Mouse (Mus musculus): ENCODE measurements around the gene Sat1.

The Sat1 gene

GRCm38 (mm10) chrX:155166313-155166712 is 49.9 kb downstream of the Sat1 start:
- DNase-seq (ENCODE audit: low spot score in 2 of 2), result no peak

- DNase-seq (ENCODE audit: low spot score in 2 of 2), result no peak
These were observed 52.7 kb downstream of the Sat1 start for GRCm38 (mm10) chrX:155163553-155163952.

Measured in right cerebral cortex, postnatal 36 days (tissue).